Mouse (Mus musculus): ENCODE results near the gene Cfap43.

Gene Cfap43

DNA sequence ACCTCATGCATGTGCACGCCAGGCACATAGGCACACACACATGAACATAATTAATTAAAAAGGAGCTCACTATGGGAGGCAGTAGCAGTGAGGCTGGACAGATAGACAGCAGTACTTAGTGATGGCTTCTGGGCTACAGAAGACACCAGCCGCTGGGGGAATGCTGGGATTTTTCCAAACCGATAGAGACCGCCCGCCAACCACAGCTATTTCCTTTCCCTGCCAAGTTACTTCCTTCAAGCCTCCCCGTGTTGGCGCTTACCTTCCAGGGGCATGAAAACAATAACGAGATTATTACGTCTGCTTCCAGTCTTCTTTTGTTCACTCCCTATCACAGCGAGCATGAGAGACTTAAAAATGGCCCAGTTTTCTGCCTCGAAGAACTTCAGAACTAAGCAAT, 222.0 kb downstream of the Cfap43 start:
- no peak for DNase-seq

DNA sequence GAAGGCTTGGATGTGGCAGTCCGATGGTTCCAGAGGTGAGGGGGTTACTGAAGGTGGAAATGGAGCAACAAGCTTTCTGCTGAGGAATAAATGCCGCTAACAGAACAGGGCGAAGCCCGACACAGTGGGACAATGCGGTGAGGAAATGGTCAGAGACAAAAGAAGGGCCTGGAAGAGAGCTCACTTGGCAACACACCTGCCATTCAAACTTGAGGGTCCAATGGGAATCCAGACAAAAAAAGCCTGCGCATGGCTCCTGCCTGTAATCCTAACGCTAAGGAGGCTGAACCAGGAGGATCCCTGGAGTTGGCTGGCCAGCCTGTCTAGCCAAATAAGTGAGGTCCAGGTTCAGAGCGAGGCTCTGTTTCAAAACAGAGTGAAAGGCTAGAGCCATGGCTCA, 222.7 kb downstream of the Cfap43 start:
- no peak for DNase-seq

DNA sequence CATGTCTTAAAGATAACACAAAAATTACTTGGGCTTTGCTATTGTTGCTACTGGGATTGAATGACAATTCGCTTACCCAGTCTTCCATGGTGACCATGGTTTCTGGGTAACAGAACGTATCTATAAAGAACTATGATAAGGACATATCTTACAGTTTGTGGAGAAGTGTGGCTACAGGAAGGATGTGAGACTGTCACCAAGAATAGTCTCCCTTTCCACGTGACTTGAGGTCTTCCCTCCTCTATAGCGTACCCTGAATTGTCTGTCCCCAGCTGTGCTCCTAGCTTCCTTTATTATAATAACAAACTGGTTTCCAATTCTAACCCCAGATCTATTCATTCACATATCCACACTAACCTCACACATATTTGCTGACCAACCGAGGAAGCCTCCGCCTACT, 223.4 kb downstream of the Cfap43 start:
- no peak for DNase-seq

DNA sequence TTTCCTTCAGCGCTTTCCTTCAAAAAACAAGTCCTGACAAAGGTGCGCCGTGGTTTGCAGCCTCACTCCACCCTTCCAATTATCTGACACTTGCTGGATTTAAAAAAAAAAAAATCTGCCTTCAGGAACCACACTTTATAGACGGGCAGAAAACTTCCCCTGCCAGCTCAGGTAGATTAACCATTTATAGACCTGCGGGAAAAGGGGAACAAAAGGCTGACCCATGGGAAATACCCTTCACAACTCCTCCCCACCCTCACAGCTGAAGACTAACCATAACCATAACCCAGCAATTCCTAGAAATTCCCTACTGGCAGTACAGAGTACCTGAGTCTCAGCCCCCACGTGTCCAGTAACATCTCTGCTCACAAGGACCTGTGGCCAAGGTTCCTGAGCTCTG, 227.1 kb downstream of the Cfap43 start, which contains the start of gene Col17a1:
Col17a1 (minus strand) TSS at position 101 of the 400 bp plus-strand sequence.
- DNase-seq = no peak

DNA sequence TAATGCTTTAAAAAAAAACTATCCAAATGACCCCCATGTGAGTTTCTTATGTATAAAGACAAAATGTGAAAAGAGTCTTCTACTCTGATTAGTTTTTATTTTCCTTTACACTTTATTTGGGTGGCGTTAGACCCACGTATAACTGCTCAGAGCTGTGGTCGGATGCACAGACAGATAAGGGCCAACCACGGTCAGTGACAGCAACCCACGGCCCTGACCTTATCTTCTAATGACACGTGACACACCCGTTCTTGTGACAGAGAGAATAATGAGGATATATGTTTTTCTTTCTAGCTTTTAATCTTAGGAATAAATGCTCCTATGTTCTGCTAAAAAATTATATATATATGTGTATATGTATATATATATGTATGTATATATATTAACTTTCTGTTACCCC, 229.5 kb downstream of the Cfap43 start:
- DNase-seq = no peak
